Mouse (Mus musculus): Measurements from ENCODE around the gene Gm36864. TPM values are rescaled to one million over a fixed set of nuclear protein-coding genes. Genes with fewer than 3 reads are reported as not detected.
A peak's percentile ranks its signal among the peaks of the same experiment; 100 is the strongest.
"Not testable (repeated sequence)": the region's sequence is repeated elsewhere in the genome, so short reads cannot be mapped to it uniquely, and the experiment has no call there.

The Gm36864 gene
- total RNA-seq (2021) = not detected
- long read RNA-seq, experiment 1 = 0 reads
- long read RNA-seq, experiment 2 = 0 reads

- DNase-seq (ENCODE audit: low spot score in 2 of 2) = no peak
Measured at GRCm38 (mm10) chr7:44235909-44236308, at the start of gene Gm36864. TSS of gene Gm36864 (plus strand) at chr7:44236177.

- DNase-seq (ENCODE audit: low spot score in 2 of 2) = not testable (repeated sequence)
Measured at GRCm38 (mm10) chr7:44186516-44186915, 49.5 kb upstream of the Gm36864 start.

- not testable (repeated sequence) for DNase-seq (ENCODE audit: low spot score in 2 of 2)
Measured at GRCm38 (mm10) chr7:44187936-44188335, 48.0 kb upstream of the Gm36864 start, which contains the start of gene Klk1b24. TSS of gene Klk1b24 (plus strand) at chr7:44188236.

GRCm38 (mm10) chr7:44193466-44193865, 42.5 kb upstream of the Gm36864 start:
- not testable (repeated sequence) for DNase-seq (ENCODE audit: low spot score in 2 of 2)

GRCm38 (mm10) chr7:44197891-44198290, 38.1 kb upstream of the Gm36864 start, which contains the start of gene Klk1b3:
TSS of gene Klk1b3 (plus strand) at chr7:44198191.
- no peak for DNase-seq (ENCODE audit: low spot score in 2 of 2)

- not testable (repeated sequence) for DNase-seq (ENCODE audit: low spot score in 2 of 2)
Measured at GRCm38 (mm10) chr7:44207135-44207534, 28.8 kb upstream of the Gm36864 start, which contains the start of gene Klk1b4. TSS of gene Klk1b4 (plus strand) at chr7:44207435.

GRCm38 (mm10) chr7:44208307-44208706, 27.7 kb upstream of the Gm36864 start:
- no peak for DNase-seq (ENCODE audit: low spot score in 2 of 2)

- no peak for DNase-seq (ENCODE audit: low spot score in 2 of 2)
Measured at GRCm38 (mm10) chr7:44215645-44216044, 20.3 kb upstream of the Gm36864 start, which contains the start of gene Klk1b5. TSS of gene Klk1b5 (plus strand) at chr7:44215945.

GRCm38 (mm10) chr7:44221601-44222000, 14.4 kb upstream of the Gm36864 start:
- not testable (repeated sequence) for DNase-seq (ENCODE audit: low spot score in 2 of 2)

GRCm38 (mm10) chr7:44222335-44222734, 13.6 kb upstream of the Gm36864 start:
- DNase-seq (ENCODE audit: low spot score in 2 of 2) = not testable (repeated sequence)

GRCm38 (mm10) chr7:44225076-44225475, 10.9 kb upstream of the Gm36864 start, which contains the start of gene Klk1:
TSS of gene Klk1 (plus strand) at chr7:44225360.
- no peak for DNase-seq (ENCODE audit: low spot score in 2 of 2)

- DNase-seq (ENCODE audit: low spot score in 2 of 2) = no peak
Measured at GRCm38 (mm10) chr7:44239913-44240312, 3.9 kb downstream of the Gm36864 start.

GRCm38 (mm10) chr7:44240712-44241111, 4.7 kb downstream of the Gm36864 start:
- no peak for DNase-seq (ENCODE audit: low spot score in 2 of 2)

GRCm38 (mm10) chr7:44241163-44241562, 5.2 kb downstream of the Gm36864 start:
- DNase-seq (ENCODE audit: low spot score in 2 of 2) = no peak

GRCm38 (mm10) chr7:44244080-44244479, 8.1 kb downstream of the Gm36864 start:
- DNase-seq (ENCODE audit: low spot score in 2 of 2) = no peak

- peak; percentile 93 for DNase-seq (ENCODE audit: low spot score in 2 of 2)
Measured at GRCm38 (mm10) chr7:44246055-44246983, 10.3 kb downstream of the Gm36864 start, which contains the start of the genes 1700028J19Rik and 2410002F23Rik. TSS of gene 1700028J19Rik (minus strand) at chr7:44246695. TSS of gene 2410002F23Rik (plus strand) at chr7:44246722.

- peak in 1 of 2 experiments; percentile 44 for DNase-seq (ENCODE audit: low spot score in 2 of 2)
Measured at GRCm38 (mm10) chr7:44246984-44247470, 11.1 kb downstream of the Gm36864 start.

GRCm38 (mm10) chr7:44247971-44248370, 12.0 kb downstream of the Gm36864 start:
- DNase-seq (ENCODE audit: low spot score in 2 of 2) = no peak

- DNase-seq (ENCODE audit: low spot score in 2 of 2) = no peak
Measured at GRCm38 (mm10) chr7:44249248-44249647, 13.3 kb downstream of the Gm36864 start.

- peak; percentile 39 to 62 for DNase-seq (ENCODE audit: low spot score in 2 of 2)
Measured at GRCm38 (mm10) chr7:44250732-44251275, 14.8 kb downstream of the Gm36864 start.

- no peak for DNase-seq (ENCODE audit: low spot score in 2 of 2)
Measured at GRCm38 (mm10) chr7:44253023-44253616, 17.1 kb downstream of the Gm36864 start.

All from adrenal gland, adult 18-20 months (tissue).